Mouse (Mus musculus): ENCODE measurements around the gene Nudt16l1. TPM values are rescaled to one million over a fixed set of nuclear protein-coding genes. Genes with fewer than 3 reads are reported as not detected.

Gene Nudt16l1
- polyA plus RNA-seq, 2 experiments, result 127 to 172 TPM

DNA sequence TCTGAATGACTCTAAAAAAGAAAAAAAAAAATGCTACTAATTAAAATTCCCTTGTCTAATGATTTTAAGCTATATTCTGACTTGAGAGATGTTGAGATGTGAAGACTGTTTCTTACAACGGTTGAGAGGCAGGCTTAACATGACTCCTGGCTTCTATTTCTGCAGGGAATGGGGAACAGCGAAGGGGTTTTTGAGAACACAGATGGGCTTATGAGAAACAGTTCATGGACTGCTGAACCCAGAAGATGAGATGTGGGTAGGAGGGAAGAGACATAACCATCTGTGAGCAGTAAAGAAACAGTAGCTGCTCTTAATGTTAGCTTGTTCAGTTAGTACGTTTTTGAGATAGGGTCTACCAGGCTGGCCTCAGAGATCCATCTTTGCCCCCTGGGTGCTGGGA, 18.0 kb downstream of the Nudt16l1 start:
- H3K9me3 ChIP-seq (ENCODE audit: control insufficient read depth, low read length), result no peaks in the 10 kb centered on the region
- TF ChIP-seq POLR2A (IDR thresholded peaks at IDR 0.05; ENCODE audit: borderline replicate concordance, extremely low read depth, insufficient read depth, insufficient read length), result no peak
- 92% methylated on average over 3 of the region's 3 CpGs for WGBS
- DNase-seq (ENCODE audit: low spot score), result no peak
- H3K4me1 ChIP-seq (ENCODE audit: control insufficient read depth, insufficient read depth, low read length), result no peaks in the 10 kb centered on the region
- no peak overlapping the region for H3K4me2 ChIP-seq (replicated peaks; ENCODE audit: low read depth, low read length, severe bottlenecking)
- H3K27ac ChIP-seq (replicated peaks; ENCODE audit: low read depth, low read length), result no peak overlapping the region
- H3K27me3 ChIP-seq (ENCODE audit: control insufficient read depth, insufficient read depth, low read length), result no peaks in the 10 kb centered on the region
- ATAC-seq (ENCODE audit: low FRiP score, low read depth), result no peak
- no peak overlapping the region for H3K4me3 ChIP-seq (replicated peaks; ENCODE audit: low read length)
- H3K36me3 ChIP-seq (ENCODE audit: control insufficient read depth, insufficient read depth, low read length), result peaks cover 58% of the 10 kb centered on the region
- no peak overlapping the region for H3K9ac ChIP-seq (ENCODE audit: low read depth, low read length, severe bottlenecking)

- Histone ChIP-seq H3K27ac (replicated peaks; ENCODE audit: low read depth, low read length) (no peak overlapping the region), H3K9ac (ENCODE audit: low read depth, low read length, severe bottlenecking) (no peak overlapping the region), H3K27me3 (ENCODE audit: control insufficient read depth, insufficient read depth, low read length) (no peaks in the 10 kb centered on the region), H3K9me3 (ENCODE audit: control insufficient read depth, low read length) (no peaks in the 10 kb centered on the region), H3K4me2 (replicated peaks; ENCODE audit: low read depth, low read length, severe bottlenecking) (no peak overlapping the region), H3K4me1 (ENCODE audit: control insufficient read depth, insufficient read depth, low read length) (no peaks in the 10 kb centered on the region), H3K36me3 (ENCODE audit: control insufficient read depth, insufficient read depth, low read length) (peaks cover 50% of the 10 kb centered on the region), H3K4me3 (replicated peaks; ENCODE audit: low read length) (no peak overlapping the region)
- WGBS, result 90% methylated on average over 3 of the region's 3 CpGs
- TF ChIP-seq POLR2A (IDR thresholded peaks at IDR 0.05; ENCODE audit: borderline replicate concordance, extremely low read depth, insufficient read depth, insufficient read length), result no peak
- DNase-seq (ENCODE audit: low spot score) (no peak), ATAC-seq (ENCODE audit: low FRiP score, low read depth) (no peak)
Measured at GRCm38 (mm10) chr16:4957446-4957845, 18.9 kb downstream of the Nudt16l1 start.

- Histone ChIP-seq H3K4me1 (ENCODE audit: control insufficient read depth, insufficient read depth, low read length) (peaks cover 9% of the 10 kb centered on the region), H3K9ac (ENCODE audit: low read depth, low read length, severe bottlenecking) (no peak overlapping the region), H3K36me3 (ENCODE audit: control insufficient read depth, insufficient read depth, low read length) (peaks cover 25% of the 10 kb centered on the region), H3K27ac (replicated peaks; ENCODE audit: low read depth, low read length) (no peak overlapping the region), H3K9me3 (ENCODE audit: control insufficient read depth, low read length) (no peaks in the 10 kb centered on the region), H3K27me3 (ENCODE audit: control insufficient read depth, insufficient read depth, low read length) (no peaks in the 10 kb centered on the region), H3K4me2 (replicated peaks; ENCODE audit: low read depth, low read length, severe bottlenecking) (no peak overlapping the region), H3K4me3 (replicated peaks; ENCODE audit: low read length) (no peak overlapping the region)
- DNase-seq (ENCODE audit: low spot score) (no peak), ATAC-seq (ENCODE audit: low FRiP score, low read depth) (no peak)
- 89% methylated on average over 8 of the region's 8 CpGs for whole genome bisulfite sequencing
- TF ChIP-seq POLR2A (IDR thresholded peaks at IDR 0.05; ENCODE audit: borderline replicate concordance, extremely low read depth, insufficient read depth, insufficient read length), result no peak
Measured at GRCm38 (mm10) chr16:4960260-4960659, 21.7 kb downstream of the Nudt16l1 start.

- no peaks in the 10 kb centered on the region; the same call in 1 of the 2 replicates for H3K36me3 ChIP-seq (ENCODE audit: control insufficient read depth, insufficient read depth, low read length)
- H3K4me1 ChIP-seq (ENCODE audit: control insufficient read depth, insufficient read depth, low read length), result peaks cover 9% of the 10 kb centered on the region
- peak overlapping the region; percentile 89 for H3K4me3 ChIP-seq (replicated peaks; ENCODE audit: low read length)
- no peaks in the 10 kb centered on the region for H3K27me3 ChIP-seq (ENCODE audit: control insufficient read depth, insufficient read depth, low read length)
- no peak for DNase-seq (ENCODE audit: low spot score)
- no peak for ATAC-seq (ENCODE audit: low FRiP score, low read depth)
- H3K27ac ChIP-seq (replicated peaks; ENCODE audit: low read depth, low read length), result no peak overlapping the region
- WGBS, result 44% methylated on average over 9 of the region's 9 CpGs
- no peaks in the 10 kb centered on the region for H3K9me3 ChIP-seq (ENCODE audit: control insufficient read depth, low read length)
- peak overlapping the region; percentile 76 for H3K9ac ChIP-seq (ENCODE audit: low read depth, low read length, severe bottlenecking)
- TF ChIP-seq POLR2A (IDR thresholded peaks at IDR 0.05; ENCODE audit: borderline replicate concordance, extremely low read depth, insufficient read depth, insufficient read length), result no peak
- peak overlapping the region; percentile 64 for H3K4me2 ChIP-seq (replicated peaks; ENCODE audit: low read depth, low read length, severe bottlenecking)
Measured at GRCm38 (mm10) chr16:4963346-4963745, 24.8 kb downstream of the Nudt16l1 start.

DNA sequence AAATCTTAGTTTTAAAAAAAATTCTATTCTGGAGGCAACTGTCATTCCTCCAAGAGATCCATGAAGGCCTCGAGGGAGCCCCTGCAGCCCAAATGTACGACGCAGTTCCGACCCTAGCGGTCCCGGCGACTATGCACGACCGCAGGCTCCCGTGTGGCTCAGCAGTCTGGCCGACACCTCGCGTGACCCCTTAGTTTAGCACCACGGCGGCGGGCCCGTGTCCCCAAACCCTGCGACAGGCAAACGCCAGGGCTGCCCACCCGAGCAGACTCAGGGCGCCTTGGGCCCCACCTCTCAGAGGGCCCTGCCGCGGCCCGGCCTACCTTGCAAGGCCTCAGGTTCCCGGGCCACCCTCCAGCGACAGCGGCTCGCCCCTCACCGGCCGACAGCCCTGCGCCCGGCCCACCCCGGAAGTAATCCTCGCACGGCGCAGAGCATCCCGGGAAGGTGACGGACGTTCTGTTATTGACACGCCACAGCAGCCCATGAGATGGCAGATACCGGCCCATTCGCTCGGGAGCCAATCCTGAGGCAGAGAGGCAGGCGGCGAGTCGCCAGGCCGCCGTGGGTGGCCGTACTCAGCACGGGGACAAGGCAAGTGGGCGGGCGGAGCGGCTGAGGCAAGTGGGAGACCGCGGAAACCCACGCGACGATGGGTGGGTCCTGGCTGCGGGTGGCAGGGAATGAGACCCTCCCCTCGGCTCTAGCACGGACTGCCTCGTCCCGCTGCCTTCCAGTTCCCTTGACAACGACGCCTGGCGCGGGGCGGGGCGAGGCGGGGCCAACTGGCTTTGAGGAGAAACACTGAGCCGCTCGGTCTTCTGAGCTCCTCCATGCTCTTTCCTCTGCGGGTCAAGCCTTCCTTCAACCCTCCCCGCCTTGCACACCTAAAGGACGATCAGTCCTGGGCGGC, 25.5 kb downstream of the Nudt16l1 start, which contains the start of gene Anks3:
TSS of gene Anks3 (minus strand) at position 409 of the 913 bp plus-strand sequence.
- Histone ChIP-seq H3K9ac (ENCODE audit: low read depth, low read length, severe bottlenecking) (peak within 1 kb of the TSS; percentile 76), H3K4me2 (replicated peaks; ENCODE audit: low read depth, low read length, severe bottlenecking) (peak within 1 kb of the TSS; percentile 64), H3K9me3 (ENCODE audit: control insufficient read depth, low read length) (no peaks in the 10 kb centered on the region), H3K4me3 (replicated peaks; ENCODE audit: low read length) (peak within 1 kb of the TSS; percentile 89), H3K27me3 (ENCODE audit: control insufficient read depth, insufficient read depth, low read length) (no peaks in the 10 kb centered on the region), H3K27ac (replicated peaks; ENCODE audit: low read depth, low read length) (peak within 1 kb of the TSS; percentile 41), H3K4me1 (ENCODE audit: control insufficient read depth, insufficient read depth, low read length) (peaks cover 9% of the 10 kb centered on the region), H3K36me3 (ENCODE audit: control insufficient read depth, insufficient read depth, low read length) (no peaks in the 10 kb centered on the region; the same call in 1 of the 2 replicates)
- peak; percentile 70; the same call in 1 of the 2 replicates for TF ChIP-seq POLR2A (IDR thresholded peaks at IDR 0.05; ENCODE audit: borderline replicate concordance, extremely low read depth, insufficient read depth, insufficient read length)
- WGBS, result under 1% methylated on average over 69 of the region's 76 CpGs
- ATAC-seq (ENCODE audit: low FRiP score, low read depth), result peak; percentile 97
- DNase-seq (ENCODE audit: low spot score), result peak; percentile 94
